Mouse (Mus musculus): ENCODE measurements around the gene Olfr159. TPM values are rescaled to one million over a fixed set of nuclear protein-coding genes. Genes with fewer than 3 reads are reported as not detected.

Gene Olfr159
- polyA plus RNA-seq, 1 experiment from 2014 or later = not detected

DNA sequence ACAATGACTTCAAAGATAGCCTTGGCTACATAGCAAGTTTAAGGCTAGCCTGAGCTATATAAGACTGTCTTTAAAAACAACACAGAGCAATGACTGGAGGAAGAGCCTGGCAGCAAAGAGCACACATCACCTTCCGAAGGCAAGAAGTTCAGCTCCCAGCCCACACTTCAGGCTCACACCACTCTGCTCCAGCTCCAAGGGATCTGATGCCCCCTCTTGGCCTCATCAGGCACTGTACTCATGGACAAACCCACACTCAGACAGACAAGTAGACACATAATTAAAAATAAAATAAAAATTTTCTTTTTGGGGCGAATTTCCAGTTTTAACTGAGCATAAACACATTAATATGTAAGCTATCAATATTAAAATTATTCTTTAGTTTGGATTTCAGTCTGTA lies 9.5 kb downstream of the Olfr159 start:
- ATAC-seq (ENCODE audit: insufficient read depth, low FRiP score) = no peak
- H3K9me3 ChIP-seq (replicated peaks; ENCODE audit: control insufficient read depth, low read length) = no peaks in the 10 kb centered on the region; the same call in 1 of the 2 replicates
- no peaks in the 10 kb centered on the region for H3K4me1 ChIP-seq (ENCODE audit: control insufficient read depth, insufficient read depth, low read length)
- no peak overlapping the region for H3K4me2 ChIP-seq (ENCODE audit: low read depth, low read length)
- 77% methylated on average over 2 of the region's 2 CpGs for WGBS
- no peak overlapping the region for H3K4me3 ChIP-seq (replicated peaks; ENCODE audit: low read length)
- no peaks in the 10 kb centered on the region for H3K27me3 ChIP-seq (ENCODE audit: control insufficient read depth, insufficient read depth, low read length)
- no peak overlapping the region for H3K27ac ChIP-seq (ENCODE audit: low read length)
- no peaks in the 10 kb centered on the region for H3K36me3 ChIP-seq (ENCODE audit: control insufficient read depth, insufficient read depth, low read length)
- no peak overlapping the region for H3K9ac ChIP-seq (ENCODE audit: low read length)

DNA sequence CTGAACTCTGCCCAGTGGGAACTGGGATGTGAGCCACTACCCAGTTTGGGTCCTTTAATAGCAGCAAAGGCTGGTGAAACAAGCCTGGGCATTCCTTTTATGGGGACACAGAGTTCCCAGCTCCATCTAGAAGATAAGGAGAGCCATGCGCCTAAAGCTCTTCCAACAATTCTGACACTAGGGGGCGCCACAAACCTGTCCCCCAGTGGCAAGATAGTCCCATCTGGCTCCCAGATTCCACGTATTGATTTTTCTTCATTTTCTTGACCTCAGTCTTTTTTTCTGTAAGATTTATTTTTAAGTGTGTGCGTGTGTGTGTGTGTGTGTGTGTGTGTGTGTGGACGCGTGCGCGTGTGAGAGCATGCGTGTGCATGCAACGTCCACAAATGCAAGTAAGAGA lies 10.3 kb downstream of the Olfr159 start:
- Histone ChIP-seq H3K4me2 (ENCODE audit: low read depth, low read length) (no peak overlapping the region), H3K36me3 (ENCODE audit: control insufficient read depth, insufficient read depth, low read length) (no peaks in the 10 kb centered on the region), H3K27me3 (ENCODE audit: control insufficient read depth, insufficient read depth, low read length) (no peaks in the 10 kb centered on the region), H3K4me3 (replicated peaks; ENCODE audit: low read length) (no peak overlapping the region), H3K27ac (ENCODE audit: low read length) (no peak overlapping the region), H3K4me1 (ENCODE audit: control insufficient read depth, insufficient read depth, low read length) (no peaks in the 10 kb centered on the region), H3K9ac (ENCODE audit: low read length) (no peak overlapping the region), H3K9me3 (replicated peaks; ENCODE audit: control insufficient read depth, low read length) (no peaks in the 10 kb centered on the region; the same call in 1 of the 2 replicates)
- no peak for ATAC-seq (ENCODE audit: insufficient read depth, low FRiP score)
- WGBS = 69% methylated on average over 10 of the region's 10 CpGs

DNA sequence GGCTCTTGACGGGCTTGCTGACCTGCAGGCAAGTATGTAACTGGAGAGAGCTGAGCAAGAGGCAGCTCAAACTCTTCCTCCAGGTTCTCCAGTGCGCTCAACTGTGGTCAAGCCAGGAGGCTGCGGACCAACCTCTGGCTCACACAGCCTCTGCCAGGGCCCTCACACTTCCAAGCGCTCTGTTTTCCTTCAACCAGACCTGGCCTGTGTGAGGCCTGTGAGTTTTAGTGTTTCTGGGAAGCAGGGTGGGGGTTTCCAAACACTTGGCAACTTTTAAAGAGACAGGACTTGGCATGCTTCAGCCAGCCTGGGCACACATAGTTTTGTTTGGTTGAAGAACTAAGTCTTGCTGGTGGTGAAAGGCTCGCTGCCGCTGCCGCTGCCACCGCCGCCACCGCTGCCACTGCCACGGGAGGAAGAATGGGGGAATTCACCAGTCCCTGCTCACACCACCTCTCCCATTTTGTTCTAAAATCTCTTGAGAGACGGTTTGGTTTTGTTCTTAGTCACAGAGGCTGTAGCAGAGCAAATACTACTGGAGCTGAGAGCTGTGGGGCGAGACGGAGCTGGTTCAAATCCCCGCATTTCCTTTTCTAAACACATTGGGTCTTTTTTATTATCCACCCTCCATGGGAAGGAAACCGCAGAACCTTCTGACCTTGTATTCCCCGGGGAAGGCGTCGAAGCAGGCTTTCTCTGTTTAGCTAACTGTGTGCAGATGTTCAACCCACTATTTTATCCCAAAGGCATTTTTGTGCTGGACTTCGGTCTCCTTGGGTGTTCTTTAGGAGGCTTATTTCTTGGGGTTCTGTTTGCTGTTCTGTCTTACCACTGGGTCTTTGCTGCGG lies 11.0 kb downstream of the Olfr159 start:
- 79% methylated on average over 21 of the region's 21 CpGs for WGBS

DNA sequence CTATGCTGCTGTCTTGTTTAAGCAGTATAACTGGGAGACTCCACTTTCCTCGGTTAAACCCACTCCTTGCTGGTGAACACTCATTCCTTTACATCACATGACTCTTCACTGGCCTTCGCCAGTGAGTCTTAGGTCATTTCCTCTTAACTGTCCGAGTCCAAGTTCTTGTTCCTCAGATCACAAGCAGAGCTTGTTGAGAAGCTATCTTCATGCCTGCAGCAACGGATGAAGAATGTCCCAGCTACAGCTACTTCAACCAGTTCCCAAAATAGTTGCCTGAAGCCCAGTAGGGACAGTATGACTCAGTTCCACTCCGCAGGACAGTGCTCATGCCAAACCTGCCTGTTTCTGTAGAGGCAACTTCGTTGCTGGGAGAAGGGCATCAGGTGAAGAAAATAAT lies 13.6 kb downstream of the Olfr159 start:
- H3K4me1 ChIP-seq (ENCODE audit: control insufficient read depth, insufficient read depth, low read length) = no peaks in the 10 kb centered on the region
- H3K36me3 ChIP-seq (ENCODE audit: control insufficient read depth, insufficient read depth, low read length) = no peaks in the 10 kb centered on the region
- 74% methylated on average over 6 of the region's 6 CpGs for WGBS
- no peak overlapping the region for H3K4me2 ChIP-seq (ENCODE audit: low read depth, low read length)
- no peak for ATAC-seq (ENCODE audit: insufficient read depth, low FRiP score)
- no peak overlapping the region for H3K27ac ChIP-seq (ENCODE audit: low read length)
- H3K9ac ChIP-seq (ENCODE audit: low read length) = no peak overlapping the region
- no peak overlapping the region for H3K4me3 ChIP-seq (replicated peaks; ENCODE audit: low read length)
- H3K9me3 ChIP-seq (replicated peaks; ENCODE audit: control insufficient read depth, low read length) = no peaks in the 10 kb centered on the region
- no peaks in the 10 kb centered on the region for H3K27me3 ChIP-seq (ENCODE audit: control insufficient read depth, insufficient read depth, low read length)

More for the DNA sequence above, 11.0 kb downstream of the Olfr159 start:
- no peak overlapping the region for H3K27ac ChIP-seq (ENCODE audit: low read length)
- no peak for ATAC-seq (ENCODE audit: insufficient read depth, low FRiP score)
- no peaks in the 10 kb centered on the region for H3K4me1 ChIP-seq (ENCODE audit: control insufficient read depth, insufficient read depth, low read length)
- H3K4me3 ChIP-seq (replicated peaks; ENCODE audit: low read length) = no peak overlapping the region
- no peaks in the 10 kb centered on the region for H3K36me3 ChIP-seq (ENCODE audit: control insufficient read depth, insufficient read depth, low read length)
- H3K4me2 ChIP-seq (ENCODE audit: low read depth, low read length) = no peak overlapping the region
- no peaks in the 10 kb centered on the region; the same call in 1 of the 2 replicates for H3K9me3 ChIP-seq (replicated peaks; ENCODE audit: control insufficient read depth, low read length)
- H3K27me3 ChIP-seq (ENCODE audit: control insufficient read depth, insufficient read depth, low read length) = no peaks in the 10 kb centered on the region
- H3K9ac ChIP-seq (ENCODE audit: low read length) = 0 out of 2 replicates have a peak overlapping the region, but pooled peaks have one; percentile 7

DNA sequence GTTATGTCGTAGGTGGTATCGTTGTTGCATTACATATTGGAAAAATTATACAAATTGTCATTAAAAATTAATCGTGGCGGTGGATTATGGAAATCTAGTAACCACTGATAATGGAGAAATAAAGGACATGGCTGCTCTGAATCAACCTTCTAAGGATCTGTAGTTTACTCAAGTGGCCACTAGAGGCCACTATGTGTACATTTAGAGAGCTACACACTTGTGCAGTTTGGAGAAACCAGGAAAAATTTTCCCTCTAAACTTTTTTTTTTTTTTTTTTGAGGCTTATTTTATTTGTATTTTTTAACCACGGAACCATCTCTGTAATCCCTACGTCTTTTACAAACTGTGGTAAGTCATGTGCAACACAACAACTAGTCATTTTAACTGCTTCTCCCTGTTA lies 25.6 kb downstream of the Olfr159 start:
- 21% methylated on average over 6 of the region's 6 CpGs for WGBS
- H3K27ac ChIP-seq (ENCODE audit: low read length) = no peak overlapping the region
- H3K9ac ChIP-seq (ENCODE audit: low read length) = no peak overlapping the region
- H3K4me3 ChIP-seq (replicated peaks; ENCODE audit: low read length) = no peak overlapping the region
- H3K4me1 ChIP-seq (ENCODE audit: control insufficient read depth, insufficient read depth, low read length) = no peaks in the 10 kb centered on the region
- H3K9me3 ChIP-seq (replicated peaks; ENCODE audit: control insufficient read depth, low read length) = no peaks in the 10 kb centered on the region
- ATAC-seq (ENCODE audit: insufficient read depth, low FRiP score) = no peak; the same call in 1 of the 2 replicates
- H3K27me3 ChIP-seq (ENCODE audit: control insufficient read depth, insufficient read depth, low read length) = no peaks in the 10 kb centered on the region
- no peak overlapping the region for H3K4me2 ChIP-seq (ENCODE audit: low read depth, low read length)
- no peaks in the 10 kb centered on the region for H3K36me3 ChIP-seq (ENCODE audit: control insufficient read depth, insufficient read depth, low read length)

DNA sequence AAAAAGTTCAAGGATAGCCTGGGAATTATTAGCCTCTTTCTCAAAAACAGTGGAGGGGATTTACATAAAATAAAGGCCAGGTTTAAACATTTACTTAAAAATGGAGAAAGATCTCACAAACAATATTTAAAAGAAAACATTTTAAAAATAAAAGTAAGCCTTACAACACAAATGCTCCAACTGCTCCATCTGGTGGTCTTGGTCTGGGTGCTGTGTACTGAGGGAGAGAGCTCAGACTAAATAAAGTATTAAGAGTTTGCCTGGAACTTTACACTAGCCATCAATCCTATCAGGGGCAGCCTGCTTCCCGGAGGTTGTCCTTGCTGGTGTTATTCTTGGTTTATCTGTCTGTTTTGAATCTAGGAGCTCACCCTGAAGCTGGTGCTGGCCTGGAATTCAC lies 27.7 kb downstream of the Olfr159 start:
- Histone ChIP-seq H3K36me3 (ENCODE audit: control insufficient read depth, insufficient read depth, low read length) (no peaks in the 10 kb centered on the region), H3K4me3 (replicated peaks; ENCODE audit: low read length) (no peak overlapping the region)

DNA sequence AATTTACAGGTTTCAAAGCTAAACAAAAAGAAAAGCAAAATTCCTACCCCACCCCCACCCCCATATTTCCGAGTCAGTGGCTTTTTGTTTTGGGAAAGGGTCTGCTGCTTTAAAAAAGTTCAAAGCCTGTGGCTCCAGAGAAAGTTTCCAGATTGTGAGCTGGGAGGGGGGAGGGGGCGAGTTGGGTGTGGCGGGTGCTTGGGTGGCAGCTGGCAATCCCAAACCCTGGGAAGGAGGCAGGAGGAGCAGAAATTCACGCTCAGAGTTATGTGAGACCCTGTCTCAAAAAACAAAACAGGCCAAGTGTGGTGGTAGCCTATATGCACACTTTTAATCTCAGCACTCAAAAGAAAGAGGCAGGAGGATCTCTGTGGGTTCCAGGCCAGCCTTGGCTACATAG lies 28.2 kb downstream of the Olfr159 start:
- H3K4me1 ChIP-seq (ENCODE audit: control insufficient read depth, insufficient read depth, low read length) = no peaks in the 10 kb centered on the region
- H3K36me3 ChIP-seq (ENCODE audit: control insufficient read depth, insufficient read depth, low read length) = no peaks in the 10 kb centered on the region
- H3K4me3 ChIP-seq (replicated peaks; ENCODE audit: low read length) = no peak overlapping the region
- no peak for ATAC-seq (ENCODE audit: insufficient read depth, low FRiP score)
- H3K27ac ChIP-seq (ENCODE audit: low read length) = no peak overlapping the region
- no peaks in the 10 kb centered on the region for H3K27me3 ChIP-seq (ENCODE audit: control insufficient read depth, insufficient read depth, low read length)
- H3K4me2 ChIP-seq (ENCODE audit: low read depth, low read length) = no peak overlapping the region
- WGBS = 31% methylated on average over 4 of the region's 4 CpGs
- no peaks in the 10 kb centered on the region for H3K9me3 ChIP-seq (replicated peaks; ENCODE audit: control insufficient read depth, low read length)
- no peak overlapping the region for H3K9ac ChIP-seq (ENCODE audit: low read length)

More for the DNA sequence above, 27.7 kb downstream of the Olfr159 start:
- Histone ChIP-seq H3K4me1 (ENCODE audit: control insufficient read depth, insufficient read depth, low read length) (no peaks in the 10 kb centered on the region), H3K9ac (ENCODE audit: low read length) (no peak overlapping the region), H3K9me3 (replicated peaks; ENCODE audit: control insufficient read depth, low read length) (no peaks in the 10 kb centered on the region), H3K27me3 (ENCODE audit: control insufficient read depth, insufficient read depth, low read length) (no peaks in the 10 kb centered on the region), H3K27ac (ENCODE audit: low read length) (no peak overlapping the region), H3K4me2 (ENCODE audit: low read depth, low read length) (no peak overlapping the region)
- no peak for ATAC-seq (ENCODE audit: insufficient read depth, low FRiP score)
- WGBS = 21% methylated on average over 1 of the region's 1 CpGs

DNA sequence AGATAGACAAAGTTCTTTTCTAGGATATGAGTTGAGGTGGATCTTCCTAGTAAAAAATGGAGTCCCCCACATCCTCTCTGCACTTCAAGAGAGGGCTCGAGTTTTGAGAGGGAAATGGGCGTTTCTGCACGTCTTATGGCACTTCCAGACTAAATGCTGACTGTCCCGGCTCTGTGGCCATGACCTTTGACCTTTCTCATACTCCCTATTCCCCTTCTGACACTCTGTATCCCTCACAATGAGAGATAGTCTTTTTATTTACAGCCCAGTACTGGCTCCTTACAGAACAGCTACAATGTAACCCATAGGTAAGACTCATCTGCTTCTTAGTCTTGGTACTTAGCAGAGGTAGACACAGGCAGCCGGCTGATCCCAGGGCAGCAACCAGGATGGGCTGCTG lies 29.3 kb downstream of the Olfr159 start:
- no peaks in the 10 kb centered on the region for H3K36me3 ChIP-seq (ENCODE audit: control insufficient read depth, insufficient read depth, low read length)
- ATAC-seq (ENCODE audit: insufficient read depth, low FRiP score) = no peak; the same call in 1 of the 2 replicates

DNA sequence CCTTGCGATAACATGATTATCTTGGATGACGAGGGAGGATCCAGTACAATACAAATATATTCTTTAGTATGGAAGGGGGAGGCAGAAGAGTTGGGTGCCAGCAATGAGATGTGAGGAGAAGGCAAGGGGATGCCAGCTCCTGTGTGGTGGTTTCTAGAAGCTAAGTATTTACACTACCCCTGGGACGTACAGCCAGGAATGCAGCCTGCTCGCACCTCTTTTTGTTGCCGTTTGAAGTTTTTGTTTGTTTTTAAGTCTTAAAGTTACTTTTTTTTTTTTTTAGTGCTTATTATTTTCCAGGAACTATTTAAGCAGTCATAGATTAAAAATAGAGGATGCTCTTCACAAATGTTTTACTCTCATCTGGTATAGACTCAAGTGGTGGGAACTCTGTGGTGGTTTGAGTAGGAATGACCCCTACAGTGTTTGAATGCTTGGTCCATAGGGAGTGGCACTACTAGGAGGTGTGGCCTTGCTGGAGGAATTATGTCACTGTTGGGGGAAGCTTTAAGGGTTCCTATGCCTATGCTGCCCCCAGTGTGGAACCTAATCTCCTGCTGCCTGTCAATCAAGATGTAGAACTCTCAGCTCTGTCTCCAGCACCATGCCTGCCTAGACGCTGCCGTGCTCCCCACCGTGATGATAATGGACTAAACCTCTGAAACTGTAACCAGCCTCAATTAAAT lies 31.7 kb downstream of the Olfr159 start:
- H3K4me1 ChIP-seq (ENCODE audit: control insufficient read depth, insufficient read depth, low read length) = no peaks in the 10 kb centered on the region
- no peaks in the 10 kb centered on the region for H3K9me3 ChIP-seq (replicated peaks; ENCODE audit: control insufficient read depth, low read length)
- 58% methylated on average over 8 of the region's 8 CpGs for WGBS
- H3K4me3 ChIP-seq (replicated peaks; ENCODE audit: low read length) = no peak overlapping the region
- H3K27me3 ChIP-seq (ENCODE audit: control insufficient read depth, insufficient read depth, low read length) = no peaks in the 10 kb centered on the region
- H3K9ac ChIP-seq (ENCODE audit: low read length) = no peak overlapping the region
- no peak for ATAC-seq (ENCODE audit: insufficient read depth, low FRiP score)
- no peak overlapping the region for H3K4me2 ChIP-seq (ENCODE audit: low read depth, low read length)
- no peak overlapping the region for H3K27ac ChIP-seq (ENCODE audit: low read length)
- no peaks in the 10 kb centered on the region for H3K36me3 ChIP-seq (ENCODE audit: control insufficient read depth, insufficient read depth, low read length)

More for the DNA sequence above, 29.3 kb downstream of the Olfr159 start:
- Histone ChIP-seq H3K4me3 (replicated peaks; ENCODE audit: low read length) (no peak overlapping the region), H3K27ac (ENCODE audit: low read length) (no peak overlapping the region), H3K9me3 (replicated peaks; ENCODE audit: control insufficient read depth, low read length) (no peaks in the 10 kb centered on the region), H3K4me1 (ENCODE audit: control insufficient read depth, insufficient read depth, low read length) (no peaks in the 10 kb centered on the region), H3K9ac (ENCODE audit: low read length) (no peak overlapping the region), H3K4me2 (ENCODE audit: low read depth, low read length) (no peak overlapping the region), H3K27me3 (ENCODE audit: control insufficient read depth, insufficient read depth, low read length) (no peaks in the 10 kb centered on the region)
- WGBS = 54% methylated on average over 5 of the region's 5 CpGs

Data from stomach, embryonic 16.5 days (tissue).